Mouse (Mus musculus): Measurements from ENCODE around the gene Tmem139.

- TF ChIP-seq TAL1 (IDR thresholded peaks at IDR 0.05; ENCODE audit: low read length): no peak
- no peak for TF ChIP-seq GATA1 (IDR thresholded peaks at IDR 0.05; ENCODE audit: low read length)
Measured at GRCm38 (mm10) chr6:42229610-42230009, 32.2 kb upstream of the Tmem139 start.

All from erythroblast, embryonic 14.5 days (primary cell).